Mouse (Mus musculus) macrophage (primary cell): ENCODE results near the gene Cd247. TPM values are rescaled to one million over a fixed set of nuclear protein-coding genes. Genes with fewer than 3 reads are reported as not detected.

Source experiments
- H3K27ac ChIP-seq: fragments of 350-480 bp; formaldehyde crosslinking; 2 replicates; pipeline ENCODE4 v1.9.0; 2021
- H3K36me3 ChIP-seq: fragments of 350-480 bp; formaldehyde crosslinking; 2 replicates; pipeline ENCODE4 v1.9.0; 2021; ENCODE audit errors: inconsistent target
- H3K4me3 ChIP-seq: fragments of 350-480 bp; formaldehyde crosslinking; 2 replicates; pipeline ENCODE4 v1.9.0; 2021; ENCODE audit errors: inconsistent target
- H3K79me2 ChIP-seq: fragments of 350-480 bp; formaldehyde crosslinking; 2 replicates; pipeline ENCODE4 v1.9.0; 2021; ENCODE audit errors: inconsistent target
- WGBS: methylation state at CpG from one replicate; pipeline ENCODE4 v1.1.7; 2026; ENCODE audit warnings: inconsistent platforms; ENCODE audit not compliant: missing documents; 5-methylcytosine and 5-hydroxymethylcytosine counted together
- polyA plus RNA-seq: library from polyadenylated mRNA; stranded (reverse); fragments of 250-400 nt; gene quantifications from 3 replicates; pipeline ENCODE4 v1.2.4, GENCODE M21; 2018; ENCODE audit warnings: inconsistent platforms

The Cd247 gene
- polyA plus RNA-seq, 1 experiment from 2014 or later, result 0.13 TPM

- Histone ChIP-seq H3K4me3 (peak overlapping the region; percentile 25), H3K79me2 (no peaks in the 10 kb centered on the region), H3K36me3 (no peaks in the 10 kb centered on the region), H3K27ac (no peak overlapping the region)
- WGBS, result 3% methylated on average over 16 of the region's 26 CpGs
Measured at GRCm38 (mm10) chr1:165844956-165845355, 56.5 kb downstream of the Cd247 start.

- WGBS, result 4% methylated on average over 14 of the region's 14 CpGs
- no peaks in the 10 kb centered on the region for H3K36me3 ChIP-seq
- H3K4me3 ChIP-seq, result peak overlapping the region; percentile 25
- H3K79me2 ChIP-seq, result no peaks in the 10 kb centered on the region
- no peak overlapping the region for H3K27ac ChIP-seq
Measured at GRCm38 (mm10) chr1:165845366-165845765, 56.9 kb downstream of the Cd247 start.

GRCm38 (mm10) chr1:165848417-165848816 is 59.9 kb downstream of the Cd247 start:
- Histone ChIP-seq H3K36me3 (no peaks in the 10 kb centered on the region), H3K79me2 (no peaks in the 10 kb centered on the region), H3K27ac (no peak overlapping the region), H3K4me3 (no peak overlapping the region)
- WGBS, result 43% methylated on average over 8 of the region's 8 CpGs

GRCm38 (mm10) chr1:165848881-165849280 is 60.4 kb downstream of the Cd247 start:
- Histone ChIP-seq H3K4me3 (no peak overlapping the region), H3K79me2 (no peaks in the 10 kb centered on the region), H3K36me3 (no peaks in the 10 kb centered on the region), H3K27ac (no peak overlapping the region)
- WGBS, result 30% methylated on average over 4 of the region's 4 CpGs

- H3K79me2 ChIP-seq, result no peaks in the 10 kb centered on the region
- H3K36me3 ChIP-seq, result no peaks in the 10 kb centered on the region
- H3K4me3 ChIP-seq, result no peak overlapping the region
- 65% methylated on average over 17 of the region's 17 CpGs for WGBS
- H3K27ac ChIP-seq, result no peak overlapping the region
Measured at GRCm38 (mm10) chr1:165849458-165850445, 61.3 kb downstream of the Cd247 start.

- H3K36me3 ChIP-seq, result no peaks in the 10 kb centered on the region
- H3K4me3 ChIP-seq, result no peak overlapping the region
- no peaks in the 10 kb centered on the region for H3K79me2 ChIP-seq
- H3K27ac ChIP-seq, result no peak overlapping the region
- WGBS, result 53% methylated on average over 5 of the region's 5 CpGs
Measured at GRCm38 (mm10) chr1:165852131-165852530, 63.6 kb downstream of the Cd247 start.

- H3K79me2 ChIP-seq, result no peaks in the 10 kb centered on the region
- WGBS, result 64% methylated on average over 4 of the region's 4 CpGs
- no peak overlapping the region for H3K27ac ChIP-seq
- H3K36me3 ChIP-seq, result no peaks in the 10 kb centered on the region
- no peak overlapping the region for H3K4me3 ChIP-seq
Measured at GRCm38 (mm10) chr1:165853131-165853721, 64.7 kb downstream of the Cd247 start.

GRCm38 (mm10) chr1:165853729-165854420 is 65.4 kb downstream of the Cd247 start:
- Histone ChIP-seq H3K79me2 (no peaks in the 10 kb centered on the region), H3K27ac (no peak overlapping the region), H3K4me3 (no peak overlapping the region), H3K36me3 (no peaks in the 10 kb centered on the region)
- 58% methylated on average over 10 of the region's 10 CpGs for WGBS

GRCm38 (mm10) chr1:165855759-165856545 is 67.5 kb downstream of the Cd247 start:
- 43% methylated on average over 9 of the region's 9 CpGs for WGBS
- H3K79me2 ChIP-seq, result no peaks in the 10 kb centered on the region
- H3K4me3 ChIP-seq, result no peak overlapping the region
- no peaks in the 10 kb centered on the region for H3K36me3 ChIP-seq
- H3K27ac ChIP-seq, result no peak overlapping the region

GRCm38 (mm10) chr1:165857279-165857678 is 68.8 kb downstream of the Cd247 start:
- no peak overlapping the region for H3K4me3 ChIP-seq
- H3K27ac ChIP-seq, result no peak overlapping the region
- 93% methylated on average over 10 of the region's 11 CpGs for WGBS
- no peaks in the 10 kb centered on the region for H3K36me3 ChIP-seq
- no peaks in the 10 kb centered on the region for H3K79me2 ChIP-seq

GRCm38 (mm10) chr1:165858356-165858755 is 69.9 kb downstream of the Cd247 start:
- Histone ChIP-seq H3K4me3 (no peak overlapping the region), H3K79me2 (no peaks in the 10 kb centered on the region), H3K27ac (no peak overlapping the region), H3K36me3 (no peaks in the 10 kb centered on the region)
- WGBS, result 78% methylated on average over 5 of the region's 5 CpGs

- Histone ChIP-seq H3K79me2 (no peaks in the 10 kb centered on the region), H3K4me3 (no peak overlapping the region), H3K36me3 (no peaks in the 10 kb centered on the region), H3K27ac (no peak overlapping the region)
- 80% methylated on average over 9 of the region's 9 CpGs for WGBS
Measured at GRCm38 (mm10) chr1:165860373-165861234, 72.1 kb downstream of the Cd247 start.

- 92% methylated on average over 3 of the region's 3 CpGs for WGBS
- Histone ChIP-seq H3K4me3 (no peak overlapping the region), H3K36me3 (no peaks in the 10 kb centered on the region), H3K27ac (no peak overlapping the region), H3K79me2 (no peaks in the 10 kb centered on the region)
Measured at GRCm38 (mm10) chr1:165861235-165861609, 72.7 kb downstream of the Cd247 start.
